Comparison of ENCODE assay signal across 7 mouse cellular contexts in genomic region chr16:91868943-91869911, GRCm38 (mm10).
DNase-seq lines count a peak whose midpoint lies in the region; ATAC-seq and TF ChIP-seq lines count a peak whose summit lies in the region.

No protein-coding gene starts in this region.

- no peaks in the 10 kb centered on the region for H3K9me3 ChIP-seq in liver, embryonic 15.5 days (replicated peaks)
- no peaks in the 10 kb centered on the region for H3K9me3 ChIP-seq in intestine, postnatal 0 days (ENCODE audit: control insufficient read depth)

- 54% methylated on average over 28 of the region's 28 CpGs for WGBS in liver, embryonic 15.5 days (ENCODE audit: insufficient replicate concordance)
- WGBS in intestine, postnatal 0 days, result 80% methylated on average over 28 of the region's 28 CpGs

- DNase-seq in left cerebral cortex, adult 11 months (ENCODE audit: low spot score), result peak; percentile 27
- no peak for DNase-seq in left cerebral cortex, adult 2 months (ENCODE audit: extremely low spot score in 1 of 2, low spot score in 2 of 2)
- peak; percentile 34 for DNase-seq in T-cell, adult 2 months (ENCODE audit: low spot score)
- DNase-seq in cerebellum, postnatal 36 days, result peak; percentile 68 to 70
- peak; percentile 41 to 55 for DNase-seq in spleen, adult 18-20 months

- H3K36me3 ChIP-seq in liver, embryonic 15.5 days (replicated peaks), result peaks cover 70% of the 10 kb centered on the region
- H3K36me3 ChIP-seq in intestine, postnatal 0 days (ENCODE audit: control insufficient read depth, insufficient read depth), result peaks cover 45% of the 10 kb centered on the region; the same call in 1 of the 2 replicates

- H3K4me1 ChIP-seq in liver, embryonic 15.5 days (replicated peaks), result peaks cover 51% of the 10 kb centered on the region
- no peaks in the 10 kb centered on the region for H3K4me1 ChIP-seq in intestine, postnatal 0 days (replicated peaks; ENCODE audit: control insufficient read depth, insufficient read depth, low read length)

- no peak for TF ChIP-seq CTCF in left cerebral cortex, adult 2 months (IDR thresholded peaks at IDR 0.05)
- no peak for TF ChIP-seq CTCF in intestine, postnatal 0 days (IDR thresholded peaks at IDR 0.05; ENCODE audit: low read depth)

- no peak for ATAC-seq in liver, embryonic 15.5 days (ENCODE audit: insufficient read depth)
- ATAC-seq in intestine, postnatal 0 days, result no peak

- H3K9ac ChIP-seq in liver, embryonic 15.5 days, result no peak overlapping the region
- H3K9ac ChIP-seq in intestine, postnatal 0 days (ENCODE audit: low read depth, low read length), result no peak overlapping the region

- intact Hi-C loops in left cerebral cortex, adult 2 months (cut with DNase I), result no loop called here

- H3K4me3 ChIP-seq in left cerebral cortex, adult 2 months, result no peak overlapping the region
- H3K4me3 ChIP-seq in liver, embryonic 15.5 days (replicated peaks), result no peak overlapping the region
- H3K4me3 ChIP-seq in intestine, postnatal 0 days (ENCODE audit: low read depth, low read length), result no peak overlapping the region

- H3K4me2 ChIP-seq in liver, embryonic 15.5 days, result peak overlapping the region; percentile 10
- H3K4me2 ChIP-seq in intestine, postnatal 0 days (replicated peaks; ENCODE audit: low read depth), result no peak overlapping the region

- no peak overlapping the region for H3K27ac ChIP-seq in left cerebral cortex, adult 2 months
- H3K27ac ChIP-seq in liver, embryonic 15.5 days (replicated peaks), result peak overlapping the region; percentile 53
- no peak overlapping the region for H3K27ac ChIP-seq in intestine, postnatal 0 days (ENCODE audit: low read depth, low read length)

- H3K27me3 ChIP-seq in liver, embryonic 15.5 days, result 0 out of 2 replicates have a peak, but pooled peaks cover under 1% of the 10 kb centered on the region
- H3K27me3 ChIP-seq in intestine, postnatal 0 days (replicated peaks; ENCODE audit: control insufficient read depth, insufficient read depth, low read length), result no peaks in the 10 kb centered on the region

Comparison
In these comparisons a context has a peak if more than half of its experiments do, and no peak if none do; other contexts are left out.
1. DNase-seq: peak in left cerebral cortex, adult 11 months (single experiment), T-cell, adult 2 months (single experiment), cerebellum, postnatal 36 days (2 of 2) and spleen, adult 18-20 months (2 of 2); none in left cerebral cortex, adult 2 months (0 of 2).